Mouse (Mus musculus) ES-Bruce4 (cell line): Measurements from ENCODE around the gene Tmem80. TPM values are rescaled to one million over a fixed set of nuclear protein-coding genes. Genes with fewer than 3 reads are reported as not detected.

Source experiments
- H3K27ac ChIP-seq: 2 replicates; pipeline ENCODE4 v1.5.1; 2012; ENCODE audit warnings: low read length, inconsistent platforms; ENCODE audit not compliant: insufficient read depth
- H3K27me3 ChIP-seq: 2 replicates; pipeline ENCODE4 v1.6.1; 2012; ENCODE audit warnings: mild to moderate bottlenecking, low read length, inconsistent platforms; ENCODE audit not compliant: control insufficient read depth, poor library complexity, insufficient read depth, severe bottlenecking
- H3K36me3 ChIP-seq: 2 replicates; pipeline ENCODE4 v1.6.1; 2012; ENCODE audit warnings: inconsistent platforms, mild to moderate bottlenecking, low read length, moderate library complexity; ENCODE audit not compliant: control insufficient read depth, poor library complexity, insufficient read depth, severe bottlenecking
- H3K4me1 ChIP-seq: one replicate; pipeline ENCODE4 v1.8.1; 2011; ENCODE audit warnings: low read length; ENCODE audit not compliant: control insufficient read depth, insufficient read depth
- H3K4me3 ChIP-seq: 2 replicates; pipeline ENCODE4 v1.5.1; 2011; ENCODE audit warnings: low read depth, mild to moderate bottlenecking, low read length
- H3K9ac ChIP-seq: 2 replicates; pipeline ENCODE4 v1.6.1; 2012; ENCODE audit warnings: low read depth, mild to moderate bottlenecking, inconsistent platforms; ENCODE audit not compliant: poor library complexity, severe bottlenecking
- H3K9me3 ChIP-seq: replicated peaks from 2 replicates; pipeline ENCODE4 v1.6.1; 2012; ENCODE audit warnings: mild to moderate bottlenecking, low read length, inconsistent platforms; ENCODE audit not compliant: control insufficient read depth, poor library complexity, insufficient read depth, severe bottlenecking
- CTCF ChIP-seq: IDR thresholded peaks from one replicate; pipeline ENCODE4 v1.8.1; 2011; ENCODE audit warnings: low read depth, low read length
- EP300 ChIP-seq: IDR thresholded peaks from 2 replicates; pipeline ENCODE4 v1.6.1; 2011; ENCODE audit warnings: low read depth, low read length; ENCODE audit not compliant: insufficient read depth
- POLR2A ChIP-seq: IDR thresholded peaks from one replicate; pipeline ENCODE4 v1.8.1; 2011; ENCODE audit warnings: low read length; ENCODE audit not compliant: insufficient read depth
- polyA plus RNA-seq: library from polyadenylated mRNA; stranded (reverse); fragments of >200 nt; gene quantifications from 2 replicates; pipeline ENCODE4 v1.2.4, GENCODE M21; 2011; ENCODE audit warnings: low read depth; ENCODE audit not compliant: missing spikeins, insufficient read depth, insufficient read length

The Tmem80 gene
- polyA plus RNA-seq, 1 experiment, result 7.0 TPM

DNA sequence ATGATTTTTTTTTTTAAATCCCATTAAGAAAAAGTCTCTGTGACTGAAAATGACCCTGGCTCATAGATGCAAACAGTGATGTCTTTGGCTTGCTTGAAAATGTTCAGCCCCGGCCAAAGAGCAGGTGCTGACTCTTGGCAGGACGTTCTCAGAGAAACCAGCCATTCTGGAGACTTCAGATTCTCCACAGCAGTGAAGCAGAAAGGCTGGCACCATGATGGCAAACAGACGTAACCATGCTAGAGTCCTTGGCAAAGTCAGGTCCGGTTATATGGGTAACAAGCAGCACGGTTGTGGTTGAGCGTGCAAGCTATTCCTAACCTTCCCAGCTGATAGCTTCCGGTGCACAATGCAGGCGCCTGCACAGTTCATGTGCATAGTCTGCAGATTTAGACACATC lies 28.4 kb upstream of the Tmem80 start:
- TF ChIP-seq CTCF, result no peak
- no peak for TF ChIP-seq POLR2A
- TF ChIP-seq EP300, result no peak
- no peaks in the 10 kb centered on the region for H3K4me1 ChIP-seq
- no peak overlapping the region for H3K9ac ChIP-seq
- H3K36me3 ChIP-seq, result peaks cover 9% of the 10 kb centered on the region; the same call in 1 of the 2 replicates
- no peaks in the 10 kb centered on the region for H3K9me3 ChIP-seq
- H3K27me3 ChIP-seq, result peaks cover 2% of the 10 kb centered on the region; the same call in 1 of the 2 replicates
- no peak overlapping the region for H3K27ac ChIP-seq
- H3K4me3 ChIP-seq, result no peak overlapping the region

DNA sequence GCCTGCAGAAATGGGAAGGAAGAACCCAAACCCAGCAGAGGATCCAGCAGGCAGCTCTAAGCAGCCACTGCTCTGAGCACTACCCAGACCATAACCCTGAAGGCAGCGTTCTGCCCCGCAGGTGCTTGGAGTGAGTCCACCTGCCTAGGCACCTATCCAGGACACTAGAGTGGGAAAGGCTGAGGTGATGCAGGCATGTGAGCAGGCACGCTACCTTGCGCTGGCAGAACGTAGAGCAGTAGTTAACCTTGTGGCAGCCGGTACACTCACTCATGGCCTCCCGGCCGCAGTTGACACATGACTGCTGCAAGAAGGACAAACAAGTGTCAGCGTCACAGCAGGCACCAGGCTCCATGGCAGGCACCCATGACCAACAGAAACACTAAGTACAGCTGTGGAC lies 26.2 kb upstream of the Tmem80 start:
- no peak overlapping the region for H3K9ac ChIP-seq
- H3K4me1 ChIP-seq, result no peaks in the 10 kb centered on the region
- TF ChIP-seq POLR2A (no peak), CTCF (no peak), EP300 (no peak)
- no peak overlapping the region for H3K4me3 ChIP-seq
- no peak overlapping the region for H3K27ac ChIP-seq
- H3K36me3 ChIP-seq, result peaks cover 27% of the 10 kb centered on the region
- H3K9me3 ChIP-seq, result no peaks in the 10 kb centered on the region
- H3K27me3 ChIP-seq, result no peaks in the 10 kb centered on the region

DNA sequence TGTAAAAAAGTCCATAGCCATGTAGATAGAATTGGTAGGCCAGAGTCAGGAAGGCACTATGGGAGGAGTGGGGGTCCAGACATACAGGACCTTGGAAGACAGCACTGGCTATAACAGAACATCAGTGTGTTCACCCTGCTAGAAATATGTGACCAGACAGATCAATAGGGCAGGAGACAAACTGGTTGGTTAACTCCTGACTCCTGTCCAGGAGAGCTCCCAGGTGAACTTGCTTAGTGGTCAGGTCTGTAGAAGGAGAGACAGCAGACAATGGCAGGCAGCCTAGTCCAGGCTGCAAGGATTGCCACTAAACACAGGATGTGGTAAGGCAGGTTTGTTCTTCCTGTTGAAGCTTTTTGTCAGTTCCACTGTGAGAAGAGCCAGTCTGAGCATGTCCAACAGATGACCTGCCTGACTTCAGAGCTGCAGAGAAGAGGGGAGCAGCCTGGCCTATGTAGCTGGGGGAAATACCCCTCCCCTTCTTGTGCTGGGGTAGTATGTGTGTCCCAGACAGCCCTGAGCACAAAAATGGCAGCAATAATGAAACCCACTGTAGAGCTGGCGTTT lies 24.8 kb upstream of the Tmem80 start:
- H3K4me1 ChIP-seq, result no peaks in the 10 kb centered on the region
- peaks cover 32% of the 10 kb centered on the region for H3K36me3 ChIP-seq
- H3K27me3 ChIP-seq, result no peaks in the 10 kb centered on the region
- TF ChIP-seq CTCF (no peak), POLR2A (no peak), EP300 (no peak)
- H3K9me3 ChIP-seq, result no peaks in the 10 kb centered on the region
- no peak overlapping the region for H3K9ac ChIP-seq
- no peak overlapping the region for H3K27ac ChIP-seq
- no peak overlapping the region for H3K4me3 ChIP-seq

GRCm38 (mm10) chr7:141304537-141304936 lies 23.0 kb upstream of the Tmem80 start:
- H3K9me3 ChIP-seq, result no peaks in the 10 kb centered on the region
- H3K27me3 ChIP-seq, result no peaks in the 10 kb centered on the region
- no peaks in the 10 kb centered on the region for H3K4me1 ChIP-seq
- peaks cover 42% of the 10 kb centered on the region for H3K36me3 ChIP-seq
- TF ChIP-seq CTCF (no peak), EP300 (no peak), POLR2A (no peak)
- no peak overlapping the region for H3K9ac ChIP-seq
- no peak overlapping the region for H3K4me3 ChIP-seq
- H3K27ac ChIP-seq, result no peak overlapping the region

- TF ChIP-seq CTCF (no peak), EP300 (no peak), POLR2A (no peak)
- Histone ChIP-seq H3K9me3 (no peaks in the 10 kb centered on the region), H3K27ac (no peak overlapping the region), H3K36me3 (peaks cover 56% of the 10 kb centered on the region), H3K27me3 (no peaks in the 10 kb centered on the region), H3K9ac (no peak overlapping the region), H3K4me1 (no peaks in the 10 kb centered on the region), H3K4me3 (no peak overlapping the region)
These were observed 13.1 kb upstream of the Tmem80 start for GRCm38 (mm10) chr7:141314416-141314815.

GRCm38 (mm10) chr7:141315076-141315475 lies 12.5 kb upstream of the Tmem80 start:
- Histone ChIP-seq H3K27me3 (no peaks in the 10 kb centered on the region), H3K9ac (no peak overlapping the region), H3K4me1 (no peaks in the 10 kb centered on the region), H3K4me3 (no peak overlapping the region), H3K27ac (no peak overlapping the region), H3K9me3 (no peaks in the 10 kb centered on the region), H3K36me3 (peaks cover 50% of the 10 kb centered on the region)
- no peak for TF ChIP-seq EP300
- TF ChIP-seq CTCF, result no peak
- TF ChIP-seq POLR2A, result no peak
